Comparison of ENCODE assay signal across 8 mouse cellular contexts in the genomic region with DNA sequence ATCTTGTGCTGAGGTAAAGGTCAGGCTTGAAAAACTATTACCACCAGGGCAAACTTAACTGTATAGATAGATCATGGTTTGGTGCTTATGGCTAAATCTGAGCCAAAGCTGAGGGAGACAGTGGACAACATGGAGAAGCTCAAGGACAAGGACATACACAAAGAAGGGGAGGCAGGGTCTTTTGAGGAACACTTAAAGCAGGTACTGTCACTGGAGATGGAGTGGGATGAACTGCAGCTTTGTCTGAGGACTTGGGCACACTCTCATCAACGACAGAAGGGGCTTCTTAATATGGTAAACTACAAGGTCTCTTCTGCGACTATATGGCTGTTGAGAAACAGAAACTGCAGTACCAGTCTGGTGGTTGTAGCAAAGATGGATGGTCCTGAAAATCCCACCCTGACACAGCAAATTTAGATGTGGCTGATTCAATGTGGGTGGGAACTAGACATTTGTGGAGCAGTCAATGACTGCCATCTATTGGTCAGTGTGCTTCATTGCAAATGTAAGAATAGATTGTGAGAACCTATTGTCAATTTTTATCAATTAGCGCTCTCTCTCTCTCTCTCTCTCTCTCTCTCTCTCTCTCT. TPM values are rescaled to one million over a fixed set of nuclear protein-coding genes. Genes with fewer than 3 reads are reported as not detected.
DNase-seq lines count a peak whose midpoint lies in the region; ATAC-seq and TF ChIP-seq lines count a peak whose summit lies in the region.

No protein-coding gene starts in this region.

- H3K9ac ChIP-seq in MEL (ENCODE audit: control insufficient read depth, low read depth, low read length, poor library complexity, severe bottlenecking), result no peak overlapping the region
- no peak overlapping the region for H3K9ac ChIP-seq in limb, embryonic 13.5 days

- 0 out of 2 replicates have a peak overlapping the region, but pooled peaks have one; percentile 22 for H3K4me2 ChIP-seq in limb, embryonic 13.5 days (replicated peaks)

- peak; percentile 35 for DNase-seq in kidney, adult 18-20 months
- no peak for DNase-seq in kidney, adult 11 months
- DNase-seq in MEL (ENCODE audit: low read depth, low spot score), result peak; percentile 47
- DNase-seq in embryo, embryonic 9.5 days (ENCODE audit: extremely low spot score), result peak; percentile 69
- DNase-seq in heart, postnatal 36 days, result peak; percentile 35 to 62
- peak; percentile 28 to 37 for DNase-seq in natural killer cell, adult 2 months (ENCODE audit: low spot score in 2 of 2)
- no peak for DNase-seq in spleen, adult 18-20 months

- H3K79me2 ChIP-seq in MEL (ENCODE audit: control insufficient read depth, insufficient read depth, low read length, poor library complexity), result no peaks in the 10 kb centered on the region

- H3K4me1 ChIP-seq in MEL (ENCODE audit: control insufficient read depth in 1 of 2, insufficient read depth in 2 of 2, low read length in 2 of 2), result no peaks in the 10 kb centered on the region; a peak in 1 of 4 replicates
- peaks cover 22% of the 10 kb centered on the region for H3K4me1 ChIP-seq in limb, embryonic 13.5 days

- WGBS in limb, embryonic 13.5 days, result 19% methylated on average over 3 of the region's 3 CpGs

- no peak for ATAC-seq in limb, embryonic 13.5 days (ENCODE audit: low FRiP score, low read depth)

- intact Hi-C loops in heart, postnatal 36 days (cut with DNase I), result loop anchor here (1.0 to 10.0 kb wide), 8 partner anchors 123 to 676 kb away; partner anchors contain the start of genes Cd28, Cyp20a1 and Nbeal1

- H3K27me3 ChIP-seq in MEL (ENCODE audit: control insufficient read depth in 1 of 2, insufficient read depth in 2 of 2, low read length in 2 of 2), result no peaks in the 10 kb centered on the region
- no peaks in the 10 kb centered on the region for H3K27me3 ChIP-seq in limb, embryonic 13.5 days

- H3K27ac ChIP-seq in MEL (ENCODE audit: control insufficient read depth, low read depth, low read length), result no peak overlapping the region
- H3K27ac ChIP-seq in limb, embryonic 13.5 days, result no peak overlapping the region

- TF ChIP-seq POLR2A in MEL (IDR thresholded peaks at IDR 0.05; ENCODE audit: control insufficient read depth in 1 of 2, insufficient read depth in 1 of 2, low read depth in 1 of 2, low read length in 2 of 2, poor library complexity in 1 of 2), result no peak

- H3K9me3 ChIP-seq in MEL (replicated peaks; ENCODE audit: insufficient read depth, low read length), result no peaks in the 10 kb centered on the region
- H3K9me3 ChIP-seq in limb, embryonic 13.5 days, result no peaks in the 10 kb centered on the region

- no peak overlapping the region for H3K4me3 ChIP-seq in MEL (ENCODE audit: control insufficient read depth in 1 of 2, insufficient read depth in 1 of 2, low read depth in 2 of 2, low read length in 2 of 2)
- no peak overlapping the region for H3K4me3 ChIP-seq in limb, embryonic 13.5 days

- peak; percentile 80 for TF ChIP-seq RAD21 in MEL (IDR thresholded peaks at IDR 0.05; ENCODE audit: low read depth, low read length)

- H3K36me3 ChIP-seq in MEL (ENCODE audit: control insufficient read depth in 1 of 2, insufficient read depth in 2 of 2, low read length in 2 of 2), result no peaks in the 10 kb centered on the region
- no peaks in the 10 kb centered on the region for H3K36me3 ChIP-seq in limb, embryonic 13.5 days

- peak; percentile 15 to 70 (median 68); a peak in 4 of 6 replicates for TF ChIP-seq CTCF in MEL (IDR thresholded peaks at IDR 0.05 in 2 of 3, conservative IDR thresholded peaks at IDR 0.05 in 1 of 3; ENCODE audit: control insufficient read depth in 1 of 3, insufficient read depth in 1 of 3, low read depth in 2 of 3, low read length in 3 of 3, poor library complexity in 1 of 3, severe bottlenecking in 1 of 3)

- TF ChIP-seq EP300 in MEL (IDR thresholded peaks at IDR 0.05; ENCODE audit: low read depth in 1 of 2, low read length in 2 of 2), result no peak

TF ChIP-seq in MEL, 35 proteins besides CTCF, POLR2A, EP300 and RAD21:
- TF ChIP-seq ZC3H11A (IDR thresholded peaks at IDR 0.05; ENCODE audit: low read depth, low read length), result peak; percentile 48; the same call in 1 of the 2 replicates
- TF ChIP-seq JUND (IDR thresholded peaks at IDR 0.05; ENCODE audit: low read depth, low read length), result no peak
- no peak for TF ChIP-seq USF2 (IDR thresholded peaks at IDR 0.05; ENCODE audit: borderline replicate concordance in 1 of 2, insufficient read depth in 1 of 2, low read depth in 1 of 2, low read length in 2 of 2)
- no peak for TF ChIP-seq ZMIZ1 (IDR thresholded peaks at IDR 0.05; ENCODE audit: low read depth, low read length)
- TF ChIP-seq POLR2AphosphoS5 (IDR thresholded peaks at IDR 0.05; ENCODE audit: borderline replicate concordance, low read depth, low read length), result no peak
- TF ChIP-seq SMC3 (IDR thresholded peaks at IDR 0.05; ENCODE audit: low read depth, low read length), result peak; percentile 59
- TF ChIP-seq TBP (IDR thresholded peaks at IDR 0.05; ENCODE audit: low read depth, low read length), result no peak
- TF ChIP-seq MYC (IDR thresholded peaks at IDR 0.05; ENCODE audit: low read depth, low read length), result no peak
- no peak for TF ChIP-seq MEF2A (IDR thresholded peaks at IDR 0.05; ENCODE audit: extremely low read depth, insufficient replicate concordance, low read depth, low read length, poor library complexity, severe bottlenecking)

RNA-seq across cellular contexts. Expression of gene Ctla4, which starts 26.3 kb away (rescaled TPM):
- not detected in 2 replicates for total RNA-seq in MEL (2012; rRNA removed)
- not detected for polyA plus RNA-seq in MEL (2012; ENCODE audit: insufficient read depth in 1 of 2, insufficient read length in 2 of 2, low read depth in 1 of 2, low replicate concordance in 2 of 2, missing spikeins in 1 of 2)
- total RNA-seq in heart, postnatal 36 days (2021), result 1 to 10 TPM in 1 of 2 experiments, under 1 TPM in 1; 1.00 to 1.1 TPM
- 0.09 and 0.38 TPM in 2 replicates for polyA plus RNA-seq in limb, embryonic 13.5 days (2015; fragmentation: Nextera tagmentation; extraction: Ambion mirVana)

Comparison
In these comparisons a context has a peak if more than half of its experiments do, and no peak if none do; other contexts are left out.
1. DNase-seq: peak in kidney, adult 18-20 months (single experiment), MEL (single experiment), embryo, embryonic 9.5 days (single experiment), heart, postnatal 36 days (2 of 2) and natural killer cell, adult 2 months (2 of 2); none in kidney, adult 11 months (single experiment) and spleen, adult 18-20 months (0 of 2).